Mouse (Mus musculus) megakaryocyte, embryonic 14.5 days (primary cell): ENCODE data around the gene Bcl9.

ENCODE experiments used
- FLI1 ChIP-seq: IDR thresholded peaks from 2 replicates; pipeline ENCODE4 v1.6.1; 2012; ENCODE audit warnings: low read length, inconsistent platforms, mixed read lengths
- GATA1 ChIP-seq: IDR thresholded peaks from 3 replicates; pipeline ENCODE4 v1.6.1; 2012; ENCODE audit warnings: mixed read lengths, low read length, inconsistent platforms, borderline replicate concordance

- no peak for TF ChIP-seq GATA1
- no peak for TF ChIP-seq FLI1
These were observed 40.9 kb upstream of the Bcl9 start for GRCm38 (mm10) chr3:97338522-97339192.
